Mouse (Mus musculus): ENCODE measurements around the gene Arhgef10l. TPM values are rescaled to one million over a fixed set of nuclear protein-coding genes. Genes with fewer than 3 reads are reported as not detected.

Gene Arhgef10l
- total RNA-seq, 2 experiments from 2014 or later, result 68.5 to 72.7 TPM

- DNase-seq, result peak; percentile 48 to 57
These were observed 30.9 kb downstream of the Arhgef10l start for GRCm38 (mm10) chr4:140634861-140635388.

DNA sequence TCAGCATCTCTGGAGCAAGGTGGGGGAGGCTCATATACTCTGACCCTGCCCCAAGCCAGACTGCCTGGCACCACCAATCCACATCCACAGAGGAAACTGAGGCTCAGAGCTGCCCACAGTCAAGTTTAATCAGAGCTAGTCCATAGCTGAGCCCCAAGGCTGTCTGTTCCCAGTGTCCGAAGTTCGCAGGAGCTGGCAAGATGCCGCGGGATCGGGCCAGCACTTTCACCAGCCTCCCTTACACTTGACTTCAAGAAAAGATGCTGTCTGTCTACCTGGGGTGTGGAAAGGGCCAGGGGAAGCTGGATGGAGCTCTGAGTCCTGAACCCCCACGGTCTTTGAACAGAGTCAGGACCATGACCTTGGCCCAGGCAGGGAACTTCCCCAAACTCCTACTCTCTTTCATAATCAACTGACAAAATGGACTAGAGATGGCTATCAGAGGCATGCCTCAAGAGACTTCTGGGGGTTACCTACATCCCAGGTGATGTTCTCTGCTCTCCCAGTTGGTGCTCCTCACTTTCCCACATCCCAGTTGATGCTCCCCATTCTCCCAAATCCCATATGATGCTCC lies 34.4 kb downstream of the Arhgef10l start:
- DNase-seq, result peak in 1 of 2 experiments; percentile 58

DNA sequence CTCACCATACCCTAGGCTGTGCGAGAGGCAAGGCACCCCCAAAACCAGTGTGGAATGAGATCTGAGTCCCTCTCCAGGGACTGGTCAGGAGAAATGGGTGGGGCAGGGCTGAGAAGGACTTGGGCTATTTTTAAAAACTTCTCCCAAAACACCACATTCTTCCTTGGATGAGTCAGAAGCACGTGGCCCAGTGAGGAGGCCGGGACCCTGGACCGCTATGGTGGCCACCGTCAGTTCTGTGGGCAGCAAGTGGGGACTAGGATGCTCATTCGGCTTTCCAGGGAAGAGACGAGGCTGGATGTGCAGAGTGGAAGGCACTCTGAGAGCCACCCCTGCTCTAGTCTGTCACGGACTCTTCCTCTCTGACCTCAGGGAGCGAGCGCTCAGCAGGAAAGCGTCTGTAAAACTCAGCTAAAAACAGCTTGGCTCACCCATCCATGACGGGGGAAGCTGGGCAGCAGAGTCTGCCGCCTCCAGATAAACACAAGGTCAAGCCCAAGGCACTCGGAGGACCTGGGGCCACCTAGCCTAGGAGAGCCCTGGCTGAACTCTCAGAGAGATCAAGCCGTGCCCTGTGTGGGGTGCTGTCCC lies 35.1 kb downstream of the Arhgef10l start:
- peak; percentile 77 to 82 for DNase-seq

DNA sequence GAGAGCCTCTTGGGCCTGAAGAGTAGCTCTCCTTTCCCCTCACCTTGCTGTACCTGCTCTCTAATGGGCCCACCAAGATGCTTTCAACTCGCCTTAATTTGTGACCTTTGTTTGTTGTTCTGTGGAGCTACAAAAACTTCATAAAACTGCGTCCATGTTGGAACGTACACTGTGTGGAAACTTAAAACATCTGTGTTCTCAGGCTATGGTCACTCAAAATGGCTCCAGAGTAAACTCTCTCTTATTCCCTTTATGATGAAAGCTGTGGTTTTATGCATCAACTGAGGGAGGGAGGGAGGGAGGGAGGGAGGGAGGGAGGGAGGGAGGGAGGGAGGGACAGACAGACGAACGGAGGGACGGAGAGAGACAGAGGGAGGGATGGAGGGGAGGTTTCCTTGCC lies 35.7 kb downstream of the Arhgef10l start:
- no peak for DNase-seq

DNA sequence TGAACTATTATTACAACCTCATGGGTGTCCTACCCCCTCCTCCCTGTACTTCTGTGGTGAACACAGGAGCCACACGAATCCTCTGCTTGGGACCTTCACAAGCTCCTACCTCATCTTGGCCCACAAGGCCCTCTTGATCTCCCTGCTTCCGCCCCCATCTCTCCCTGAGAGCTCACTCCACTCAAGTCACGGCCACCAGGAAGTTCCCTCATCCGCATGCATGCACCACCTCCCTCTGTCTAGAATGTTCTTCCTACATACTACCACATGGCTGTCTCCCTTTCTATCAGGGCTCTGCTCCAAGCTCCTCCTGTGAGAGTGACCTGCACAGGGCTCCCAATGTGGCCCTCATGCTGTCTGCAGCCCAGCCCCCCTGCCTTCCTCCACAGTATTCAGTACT lies 36.8 kb downstream of the Arhgef10l start:
- no peak for DNase-seq

DNA sequence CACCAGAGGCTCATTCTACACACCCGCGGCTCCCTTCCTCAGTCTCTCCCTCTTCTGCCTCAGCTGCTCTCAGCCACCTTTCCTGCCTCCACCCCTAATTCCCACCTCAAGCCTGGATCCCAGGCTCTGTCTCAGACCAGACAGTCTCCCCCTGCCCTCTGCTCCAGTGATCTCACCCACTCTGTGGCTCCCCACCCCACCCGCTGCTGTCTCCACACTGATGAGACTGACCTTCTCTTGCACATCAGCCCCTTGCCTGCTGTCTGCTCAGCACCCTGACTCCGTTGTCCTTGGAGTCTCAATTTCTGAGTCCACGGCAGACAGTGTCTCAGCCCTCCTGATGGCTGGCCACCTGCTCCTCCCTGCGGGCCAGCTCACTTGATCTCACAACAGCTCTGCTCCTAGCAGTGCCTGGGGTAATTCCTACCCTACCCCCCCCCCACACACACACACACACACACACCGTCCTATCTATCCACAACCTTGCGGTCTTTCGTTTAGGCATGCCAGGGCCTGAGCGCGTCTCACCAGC lies 37.3 kb downstream of the Arhgef10l start:
- no peak for DNase-seq

- DNase-seq, result peak in 1 of 2 experiments; percentile 32
These were observed 39.9 kb downstream of the Arhgef10l start for GRCm38 (mm10) chr4:140625651-140626525.

DNA sequence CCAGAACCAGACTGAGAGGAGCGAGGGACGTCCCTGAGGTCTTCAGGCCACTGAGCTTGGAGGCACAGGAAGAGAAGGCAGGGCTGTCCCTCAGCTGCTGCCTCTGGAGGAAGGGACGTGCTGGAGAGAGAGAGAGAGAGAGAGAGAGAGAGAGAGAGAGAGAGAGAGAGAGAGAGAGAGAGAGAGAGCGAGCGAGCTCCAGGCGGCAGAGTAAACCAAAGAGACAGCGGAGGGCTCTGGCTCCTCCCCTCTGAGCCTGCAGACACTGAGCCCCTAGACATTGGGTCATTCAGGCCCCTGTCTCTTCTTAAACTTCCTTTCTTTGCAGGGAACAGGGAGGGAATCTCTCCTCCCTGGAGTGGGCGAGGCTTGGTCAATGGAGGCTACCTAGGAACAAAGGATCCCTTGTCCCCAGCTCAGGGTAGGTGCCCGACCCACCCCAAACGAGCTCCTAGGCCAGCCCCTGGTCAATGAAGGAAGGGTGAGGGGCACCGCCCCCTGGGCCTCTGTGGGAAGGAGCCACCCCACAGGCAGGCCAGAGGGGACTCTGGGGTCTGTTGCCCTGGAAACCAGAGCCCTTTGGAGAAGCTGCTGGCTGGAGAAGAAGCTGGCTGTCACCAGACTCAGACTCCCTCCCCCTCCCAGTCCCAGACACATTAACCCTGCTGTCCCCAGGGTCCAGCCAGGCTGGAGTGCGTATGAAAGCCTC lies 41.2 kb downstream of the Arhgef10l start:
- peak; percentile 60 to 67 for DNase-seq

DNA sequence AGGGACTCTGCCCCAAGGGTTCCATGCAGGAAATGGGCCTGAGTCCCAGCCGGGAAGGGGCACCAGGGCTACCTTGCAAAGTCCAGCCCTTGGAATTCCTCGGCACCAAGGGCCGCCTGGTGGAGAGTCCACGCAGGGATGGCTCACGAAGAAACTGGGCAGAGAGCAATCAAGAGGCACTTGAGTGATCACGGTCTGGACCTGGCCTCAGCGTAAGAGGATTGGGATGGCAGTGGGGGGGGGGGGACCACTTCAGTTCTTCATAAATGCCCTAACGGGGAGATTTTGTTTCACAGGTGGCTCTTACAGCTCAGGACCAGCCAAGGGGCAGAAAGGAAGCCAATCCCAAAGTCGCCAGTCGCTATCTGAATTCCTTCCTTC lies 41.7 kb downstream of the Arhgef10l start:
- DNase-seq, result no peak

- peak; percentile 51 to 66 for DNase-seq
These were observed 43.0 kb downstream of the Arhgef10l start for GRCm38 (mm10) chr4:140622819-140623218.

- DNase-seq, result no peak
These were observed 45.3 kb downstream of the Arhgef10l start for GRCm38 (mm10) chr4:140620496-140620895.

DNA sequence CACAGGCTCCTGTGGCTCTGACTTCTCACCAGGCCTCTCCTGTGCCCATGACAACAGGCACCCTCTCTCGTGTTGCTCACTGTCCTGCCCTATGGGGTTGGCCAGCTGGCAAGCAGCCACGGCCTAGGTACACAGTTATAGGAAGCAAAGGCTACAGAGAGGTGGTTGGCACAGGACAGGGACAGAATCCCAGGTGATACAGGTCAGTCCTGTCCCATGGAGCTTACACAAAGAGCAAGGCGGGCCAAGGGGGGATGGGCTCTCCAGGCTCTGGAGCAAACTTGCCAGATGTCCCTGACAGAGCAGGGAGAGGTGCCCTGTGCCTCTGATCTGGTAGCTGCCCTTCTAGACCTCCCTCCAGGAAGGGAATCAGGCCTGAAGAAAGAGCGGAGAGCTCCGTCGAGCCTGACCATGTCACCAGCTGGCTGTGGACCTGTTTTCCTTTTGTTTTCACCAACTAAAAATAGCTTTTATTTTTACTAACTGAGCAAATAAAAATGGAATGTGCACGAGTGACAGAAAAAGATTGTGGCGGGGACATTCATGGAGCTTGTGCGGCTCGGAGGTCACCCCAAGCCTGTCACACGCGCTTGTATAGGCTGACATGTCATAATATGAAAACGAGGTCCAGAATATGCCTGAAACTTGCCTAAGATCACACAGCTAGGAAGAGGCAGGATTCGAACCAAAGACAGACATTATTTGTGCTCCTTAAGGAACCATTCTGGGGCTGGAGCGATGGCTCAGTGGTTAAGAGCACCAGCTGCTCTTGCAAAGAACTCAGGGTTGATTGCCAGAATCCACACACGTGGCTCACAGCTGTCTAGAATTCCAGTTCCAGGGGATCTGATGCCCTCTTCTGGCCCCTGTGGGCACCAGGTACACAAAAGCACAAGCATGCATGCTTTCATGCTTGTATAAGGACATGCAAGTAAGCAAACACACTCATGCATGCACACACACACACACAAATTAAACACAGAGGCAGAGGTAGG lies 48.1 kb downstream of the Arhgef10l start:
- DNase-seq, result peak; percentile 79 to 80

DNA sequence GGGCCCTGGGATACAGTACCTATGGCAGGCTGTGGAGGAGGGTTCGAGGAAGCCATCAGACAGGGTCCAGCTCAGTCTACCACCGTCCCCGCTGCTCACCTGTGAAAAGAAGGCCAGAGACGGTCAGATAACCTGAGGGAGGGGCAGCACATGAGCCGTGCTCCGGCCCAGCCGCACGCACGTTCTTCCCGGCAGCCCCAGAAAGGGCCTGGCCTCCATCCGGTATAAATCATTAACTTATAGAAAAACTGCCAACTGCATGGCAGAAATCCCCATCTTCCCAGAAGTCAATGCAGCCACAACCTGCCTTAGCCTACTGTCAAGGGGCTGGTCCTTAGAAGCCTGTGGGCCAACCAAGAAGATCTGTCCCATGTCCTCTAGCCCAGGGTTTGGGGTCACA lies 48.9 kb downstream of the Arhgef10l start:
- no peak for DNase-seq

DNA sequence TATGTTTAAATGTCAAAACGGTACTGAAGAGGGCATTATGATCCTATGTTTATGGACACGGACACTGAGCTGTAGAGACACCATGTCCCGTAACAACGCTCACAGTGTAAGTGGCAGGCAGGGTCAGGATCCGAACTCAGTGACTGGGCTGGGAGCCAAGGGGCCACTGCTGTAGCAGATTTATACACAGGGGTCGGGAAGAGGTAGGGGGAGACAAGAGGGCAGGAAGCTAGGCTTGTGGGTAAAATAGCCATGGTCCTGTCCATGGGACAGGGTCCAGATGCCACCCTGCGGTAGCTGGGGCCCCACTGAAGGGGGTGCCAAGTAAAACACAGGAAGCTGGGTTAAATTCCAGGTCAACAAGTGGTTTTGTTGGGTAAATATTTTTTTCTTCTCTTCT lies 49.6 kb downstream of the Arhgef10l start:
- no peak for DNase-seq

DNA sequence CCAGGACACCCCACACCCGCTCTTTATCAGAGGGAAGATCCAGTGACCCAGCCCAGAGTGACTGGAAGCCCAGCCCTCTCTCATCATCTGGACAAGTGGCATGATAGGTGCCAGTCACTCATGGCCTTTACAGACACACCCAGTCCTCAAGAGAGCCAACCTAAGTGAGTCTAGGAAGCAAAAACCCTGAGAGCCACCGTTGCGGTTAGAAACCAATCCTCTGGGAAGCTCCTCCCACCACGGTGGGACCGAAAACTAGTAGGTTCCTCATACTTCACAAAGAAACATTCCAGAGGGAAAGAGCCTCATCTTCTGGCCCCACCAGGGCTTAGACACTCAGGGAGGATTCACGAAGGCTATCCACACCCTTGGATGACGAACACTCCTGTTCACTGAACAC lies 50.0 kb downstream of the Arhgef10l start:
- DNase-seq, result no peak

- no peak for DNase-seq
These were observed 51.3 kb downstream of the Arhgef10l start for GRCm38 (mm10) chr4:140614553-140614952.

- DNase-seq, result no peak
These were observed 51.7 kb downstream of the Arhgef10l start for GRCm38 (mm10) chr4:140614145-140614544.

GRCm38 (mm10) chr4:140610841-140611609 lies 54.8 kb downstream of the Arhgef10l start:
- no peak for DNase-seq

GRCm38 (mm10) chr4:140608228-140608720 lies 57.5 kb downstream of the Arhgef10l start:
- DNase-seq, result no peak

DNA sequence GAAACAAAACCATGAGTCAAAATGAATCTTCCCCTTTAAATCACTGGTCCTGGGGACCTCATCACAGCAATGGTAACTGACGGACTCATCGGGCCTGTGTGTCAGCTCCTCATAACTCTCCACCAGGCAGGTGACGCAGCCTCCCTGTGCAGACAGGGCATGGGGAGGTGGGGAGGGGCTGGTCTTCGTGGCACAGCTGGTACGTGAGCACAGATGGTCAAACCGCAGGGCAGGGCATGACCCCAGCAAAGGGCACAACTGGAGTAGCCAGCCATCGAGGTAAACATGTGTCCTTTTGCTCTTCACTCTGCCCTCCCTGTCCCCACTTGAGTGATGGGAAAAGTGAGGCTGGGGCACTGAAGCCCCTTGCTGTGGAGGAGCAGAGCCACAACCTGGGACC lies 59.0 kb downstream of the Arhgef10l start:
- DNase-seq, result no peak
